Mouse (Mus musculus): ENCODE data around the gene Krt80.

- TF ChIP-seq FLI1 (IDR thresholded peaks at IDR 0.05; ENCODE audit: low read length) (no peak), GATA1 (IDR thresholded peaks at IDR 0.05; ENCODE audit: borderline replicate concordance, low read length) (no peak)
Measured at GRCm38 (mm10) chr15:101332370-101332769, 37.6 kb downstream of the Krt80 start.

Measured in megakaryocyte, embryonic 14.5 days (primary cell).